Mouse (Mus musculus): ENCODE data around the gene F5.

GRCm38 (mm10) chr1:164220261-164220660 lies 68.6 kb downstream of the F5 start:
- TF ChIP-seq CTCF (IDR thresholded peaks at IDR 0.05; ENCODE audit: low read depth) (no peak), EP300 (IDR thresholded peaks at IDR 0.05; ENCODE audit: low read depth) (no peak)
